Mouse (Mus musculus) embryonic fibroblast, embryonic 13.5 days (primary cell): ENCODE measurements around the gene Tex52. TPM values are rescaled to one million over a fixed set of nuclear protein-coding genes. Genes with fewer than 3 reads are reported as not detected.
"Not testable (repeated sequence)": the region's sequence is repeated elsewhere in the genome, so short reads cannot be mapped to it uniquely, and the experiment has no call there.

ENCODE experiments used
- H3K27ac ChIP-seq: 2 replicates; pipeline ENCODE4 v1.5.1; 2012; ENCODE audit warnings: low read length, control low read depth, inconsistent platforms; ENCODE audit not compliant: insufficient read depth
- H3K4me1 ChIP-seq: 2 replicates; pipeline ENCODE4 v1.6.1; 2011; ENCODE audit warnings: low read length; ENCODE audit not compliant: control insufficient read depth, insufficient read depth
- H3K4me3 ChIP-seq: 2 replicates; pipeline ENCODE4 v1.5.1; 2011; ENCODE audit warnings: mild to moderate bottlenecking, control low read depth, low read length; ENCODE audit not compliant: insufficient read depth
- CTCF ChIP-seq: IDR thresholded peaks from 2 replicates; pipeline ENCODE4 v1.5.1; 2011; ENCODE audit warnings: mild to moderate bottlenecking, control low read depth, low read length, moderate library complexity, borderline replicate concordance; ENCODE audit not compliant: insufficient read depth
- POLR2A ChIP-seq: IDR thresholded peaks from 2 replicates; pipeline ENCODE4 v1.6.1; 2011; ENCODE audit warnings: low read depth, mild to moderate bottlenecking, control low read depth, low read length, moderate library complexity
- polyA plus RNA-seq: library from polyadenylated mRNA; stranded (reverse); fragments of >200 nt; gene quantifications from 2 replicates; pipeline ENCODE4 v1.2.4, GENCODE M21; 2011; ENCODE audit warnings: low read depth; ENCODE audit not compliant: missing spikeins, insufficient read length

Gene Tex52
- polyA plus RNA-seq, 1 experiment: not detected

DNA sequence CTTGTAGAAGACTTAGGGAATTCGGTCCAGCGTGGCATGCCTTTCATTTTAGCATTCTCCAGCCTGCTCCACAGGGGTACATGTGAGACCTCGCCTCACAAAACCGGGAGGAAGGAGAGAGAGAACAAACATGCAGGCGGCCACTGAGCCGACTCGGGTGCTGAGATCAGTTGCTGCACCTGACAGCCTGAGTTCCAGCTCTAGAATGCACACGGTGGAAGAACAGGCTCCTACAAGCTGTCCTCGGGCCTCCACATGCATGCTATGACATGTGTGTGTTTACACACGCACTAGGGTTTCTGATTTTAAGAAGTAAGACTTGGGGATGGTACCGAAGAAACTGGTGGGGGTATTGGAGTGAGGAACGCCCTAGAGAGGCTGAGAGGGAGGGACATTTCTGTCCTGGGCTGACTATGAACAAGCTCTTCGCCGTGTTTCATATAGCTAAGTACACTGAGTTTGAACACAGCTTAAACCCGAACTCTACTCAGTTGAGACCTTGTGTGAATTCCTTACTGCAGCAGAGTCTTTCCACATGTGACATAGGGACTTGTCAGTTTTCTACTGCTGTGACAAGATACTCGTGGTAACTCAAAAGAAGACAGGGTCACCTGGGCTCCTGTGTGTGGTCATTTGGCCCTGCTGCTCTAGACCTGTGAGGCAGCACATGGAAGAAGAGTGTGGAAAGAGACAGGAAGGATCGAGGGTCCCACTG lies 1.3 kb downstream of the Tex52 start:
- TF ChIP-seq CTCF (no peak), POLR2A (no peak)
- no peak overlapping the region for H3K27ac ChIP-seq

DNA sequence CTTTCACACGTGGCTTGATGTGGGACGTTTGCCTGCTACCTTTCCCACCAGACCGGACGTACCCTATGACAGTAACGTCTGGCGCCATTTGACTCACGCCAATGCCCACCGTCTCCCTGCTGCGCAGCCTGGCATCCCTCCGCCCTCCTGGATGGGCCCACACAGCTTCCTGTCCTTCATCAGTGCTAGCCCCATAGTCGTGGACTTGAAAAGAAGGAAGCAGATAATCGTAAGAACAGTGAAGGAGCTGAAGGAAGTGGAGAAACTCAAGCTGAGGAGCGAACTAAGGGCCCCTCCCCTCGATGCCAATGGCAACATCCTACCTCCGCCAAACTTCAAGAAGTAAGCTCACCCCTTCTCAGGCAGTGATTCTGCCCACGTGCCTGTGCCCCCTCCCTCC lies 4.4 kb downstream of the Tex52 start:
- no peaks in the 10 kb centered on the region for H3K4me1 ChIP-seq
- no peak for TF ChIP-seq POLR2A
- TF ChIP-seq CTCF: no peak
- H3K27ac ChIP-seq: no peak overlapping the region
- no peak overlapping the region for H3K4me3 ChIP-seq

More for the DNA sequence above, 1.3 kb downstream of the Tex52 start:
- Histone ChIP-seq H3K4me1 (no peaks in the 10 kb centered on the region), H3K4me3 (no peak overlapping the region)

DNA sequence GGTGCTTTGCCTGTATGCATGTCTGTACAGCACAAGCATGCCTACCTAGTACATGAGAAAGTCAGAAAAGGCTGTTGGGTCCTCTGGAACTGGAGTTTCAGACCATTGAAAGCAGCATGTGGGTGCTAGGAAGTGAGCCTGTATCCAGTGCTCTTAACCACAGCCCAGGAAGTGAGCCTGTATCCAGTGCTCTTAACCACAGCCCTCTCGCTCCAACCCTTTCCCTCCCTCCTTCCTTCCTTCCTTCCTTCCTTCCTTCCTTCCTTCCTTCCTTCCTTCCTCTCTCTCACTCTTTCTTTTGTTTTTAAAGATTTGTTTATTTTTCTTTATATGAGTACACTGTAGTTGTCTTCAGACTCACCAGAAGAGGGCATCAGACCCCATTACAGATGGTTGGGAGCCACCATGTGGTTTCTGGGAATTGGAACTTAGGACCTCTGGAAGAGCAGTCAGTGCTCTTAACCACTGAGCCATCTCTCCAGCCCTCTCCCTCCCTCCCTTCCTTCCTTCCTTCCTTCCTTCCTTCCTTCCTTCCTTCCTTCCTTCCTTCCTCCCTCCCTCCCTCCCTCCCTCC lies 5.4 kb downstream of the Tex52 start:
- not testable (repeated sequence) for H3K4me1 ChIP-seq, H3K4me3 ChIP-seq

DNA sequence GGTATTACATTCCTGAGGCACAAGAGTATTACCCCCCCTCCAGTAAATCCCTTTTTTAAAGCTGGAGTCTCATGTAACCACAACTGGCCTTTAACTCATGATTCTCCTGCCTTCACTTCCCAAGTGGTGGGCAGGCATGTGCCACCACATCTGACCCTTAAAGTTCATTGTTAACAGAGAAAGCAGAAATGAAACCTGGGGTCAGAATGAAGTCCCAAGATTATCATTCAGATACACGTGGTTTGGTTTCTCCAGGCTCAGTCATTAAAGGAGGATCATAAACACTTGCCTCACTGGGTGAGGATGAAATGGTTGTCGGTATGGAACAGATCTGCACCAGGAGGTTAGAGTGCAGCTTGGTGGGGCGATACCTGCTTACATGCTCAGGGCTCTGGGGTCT lies 6.0 kb downstream of the Tex52 start:
- TF ChIP-seq CTCF (no peak), POLR2A (no peak)
- Histone ChIP-seq H3K27ac (no peak overlapping the region), H3K4me1 (no peaks in the 10 kb centered on the region), H3K4me3 (no peak overlapping the region)

More for the DNA sequence above, 5.4 kb downstream of the Tex52 start:
- not testable (repeated sequence) for H3K27ac ChIP-seq

DNA sequence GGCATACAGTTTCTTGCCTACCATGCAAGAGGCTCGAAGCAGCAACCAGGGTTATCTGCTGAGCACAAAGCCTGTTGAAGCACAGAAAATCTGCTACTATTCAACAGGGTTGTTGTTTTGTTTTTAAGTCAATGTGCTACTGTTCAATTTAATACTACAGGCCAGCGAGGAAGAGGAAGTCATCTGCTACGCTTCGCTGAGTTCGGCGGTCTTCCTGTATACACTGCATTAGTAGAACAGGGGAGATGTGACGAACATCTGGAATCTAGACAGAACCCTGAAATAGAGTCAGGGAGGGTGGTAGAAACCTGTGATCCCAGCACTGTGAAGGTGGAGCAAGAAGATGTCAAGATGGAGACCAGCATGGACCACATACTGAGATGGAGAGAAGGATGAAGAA lies 8.5 kb downstream of the Tex52 start:
- no peak overlapping the region for H3K27ac ChIP-seq
- TF ChIP-seq POLR2A (no peak), CTCF (no peak)
- H3K4me1 ChIP-seq: no peaks in the 10 kb centered on the region
- no peak overlapping the region for H3K4me3 ChIP-seq

DNA sequence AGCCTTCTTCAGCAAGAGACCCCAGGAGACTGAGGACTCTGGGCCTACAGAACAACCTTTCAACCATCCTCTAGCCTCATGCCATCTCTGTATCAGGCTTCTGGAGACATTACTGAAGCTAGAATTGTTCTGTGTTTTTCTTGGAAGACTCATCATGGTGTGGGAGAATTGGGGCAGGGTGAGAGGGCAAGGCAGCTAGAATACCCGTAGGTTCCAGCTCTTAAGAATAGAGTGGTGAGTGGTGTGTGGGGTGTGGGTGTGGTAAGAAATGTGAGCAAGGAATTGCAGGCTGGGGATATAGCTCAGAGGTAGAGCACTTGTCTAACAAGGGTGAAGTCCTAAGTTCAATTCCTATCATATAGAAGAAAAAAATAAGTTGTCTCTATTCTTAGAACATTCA lies 9.8 kb downstream of the Tex52 start:
- no peak for TF ChIP-seq POLR2A
- TF ChIP-seq CTCF: no peak
- no peak overlapping the region for H3K4me3 ChIP-seq
- H3K4me1 ChIP-seq: no peaks in the 10 kb centered on the region
- H3K27ac ChIP-seq: no peak overlapping the region

DNA sequence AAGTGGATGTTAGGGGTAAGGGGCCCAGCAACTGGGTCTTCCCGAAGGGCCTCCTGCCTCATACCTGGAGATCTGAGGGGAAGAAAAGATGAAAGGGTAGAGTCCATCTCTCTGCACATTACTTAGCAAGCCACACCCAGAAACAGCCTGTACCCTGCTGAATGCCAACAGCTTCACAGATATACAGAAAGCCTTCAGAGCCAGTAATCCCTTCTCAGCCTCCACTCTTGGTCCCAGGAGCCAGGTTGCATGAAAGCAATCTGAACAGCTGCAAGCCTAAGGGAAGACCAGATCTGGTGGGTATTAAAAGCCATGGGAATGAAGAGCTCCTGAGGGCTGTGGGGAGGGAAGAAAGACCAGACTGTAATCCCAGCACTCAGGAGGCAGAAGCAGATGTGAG lies 13.9 kb downstream of the Tex52 start:
- Histone ChIP-seq H3K27ac (no peak overlapping the region), H3K4me3 (no peak overlapping the region), H3K4me1 (no peaks in the 10 kb centered on the region)
- TF ChIP-seq CTCF: no peak
- no peak for TF ChIP-seq POLR2A

DNA sequence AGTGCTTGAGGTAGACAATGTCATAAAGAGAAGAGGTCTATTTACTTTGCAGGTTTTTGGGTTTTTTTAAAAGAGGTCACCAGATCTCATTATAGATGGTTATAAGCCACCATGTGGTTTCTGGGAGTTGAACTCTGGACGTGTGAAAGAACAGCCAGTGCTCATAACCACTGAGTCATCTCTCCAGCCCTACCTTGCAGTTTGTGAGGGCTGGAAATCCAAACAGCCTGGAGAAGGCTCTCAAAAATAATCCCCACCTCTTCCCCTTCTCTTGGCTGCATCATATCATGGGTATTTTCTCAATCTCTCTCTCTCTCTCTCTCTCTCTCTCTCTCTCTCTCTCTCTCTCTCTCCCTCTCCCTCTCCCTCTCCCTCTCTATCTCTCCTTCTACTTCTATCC lies 15.4 kb downstream of the Tex52 start:
- Histone ChIP-seq H3K4me1 (no peaks in the 10 kb centered on the region), H3K27ac (no peak overlapping the region), H3K4me3 (no peak overlapping the region)
- TF ChIP-seq CTCF (no peak), POLR2A (no peak)

DNA sequence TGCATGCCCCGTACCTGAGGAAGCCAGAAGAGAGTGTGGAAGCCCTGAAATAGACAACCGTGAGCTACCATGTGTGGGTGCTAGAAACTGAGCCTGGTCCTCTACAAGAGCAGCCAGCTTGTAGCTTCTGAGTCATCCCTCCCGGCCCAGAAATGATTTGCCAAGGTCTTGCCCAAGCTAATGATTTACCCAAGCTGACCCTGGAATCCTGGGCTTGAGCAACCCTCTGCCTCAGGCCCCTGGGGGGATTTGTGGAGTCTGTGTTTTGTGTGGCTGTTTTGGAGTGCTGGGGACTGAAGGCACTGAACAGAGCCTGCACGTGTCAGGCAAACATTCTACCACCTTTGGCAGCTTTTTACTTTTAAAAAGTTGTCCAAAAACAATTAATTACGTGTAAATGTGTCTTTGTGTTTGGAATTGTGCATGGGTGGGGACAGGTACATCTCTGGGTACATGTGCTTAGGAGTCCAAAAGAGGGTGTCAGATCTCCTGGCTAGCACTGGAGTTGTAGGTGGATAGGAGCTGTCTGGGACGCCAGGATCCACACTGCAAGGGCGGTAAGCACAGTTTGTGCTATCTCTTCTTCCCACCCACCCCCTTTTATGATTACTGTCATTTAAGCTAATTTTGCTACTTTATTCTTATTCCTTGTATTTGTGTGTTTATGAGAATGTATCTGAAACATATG lies 22.5 kb downstream of the Tex52 start:
- peaks cover 3% of the 10 kb centered on the region; the same call in 1 of the 2 replicates for H3K4me1 ChIP-seq
- no peak overlapping the region for H3K4me3 ChIP-seq
- TF ChIP-seq CTCF (no peak), POLR2A (no peak)
- no peak overlapping the region for H3K27ac ChIP-seq

DNA sequence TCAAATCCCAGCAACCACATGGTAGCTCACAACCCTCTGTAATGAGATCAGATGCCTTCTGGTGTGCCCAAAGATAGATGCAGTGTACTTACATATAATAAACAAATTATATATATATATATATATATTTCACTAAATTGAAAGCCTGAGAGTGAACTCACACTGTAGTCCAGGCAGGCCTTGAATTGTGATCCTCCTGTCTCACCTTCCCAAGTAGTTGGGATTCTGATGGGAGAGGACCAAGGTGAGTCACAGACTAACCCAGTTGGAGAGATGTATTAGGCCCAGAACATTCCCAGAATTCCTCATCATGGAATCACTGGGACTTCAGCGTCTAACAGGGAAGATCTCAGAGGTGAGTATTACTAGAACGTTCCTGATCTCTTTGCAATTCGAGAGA lies 23.7 kb downstream of the Tex52 start, which contains the start of gene Nrip2:
Gene Nrip2 (plus strand): TSS at position 301 of the 400 bp plus-strand sequence.
- no peak within 1 kb of the TSS for H3K27ac ChIP-seq
- H3K4me3 ChIP-seq: no peak within 1 kb of the TSS
- TF ChIP-seq CTCF: no peak
- TF ChIP-seq POLR2A: no peak
- H3K4me1 ChIP-seq: peaks cover 3% of the 10 kb centered on the region; the same call in 1 of the 2 replicates
